Mouse (Mus musculus) neural tube, embryonic 14.5 days (tissue): ENCODE data around the gene Arl5c. TPM values are rescaled to one million over a fixed set of nuclear protein-coding genes. Genes with fewer than 3 reads are reported as not detected.

Experiments used
- ATAC-seq: fragments of 200-750 bp; cut with Nextera tagmentation; 2 replicates; pipeline ENCODE4 v1.8.0; 2017; ENCODE audit warnings: low read depth, mild to moderate bottlenecking, moderate TSS enrichment, moderate library complexity
- H3K27ac ChIP-seq: fragments of 300-500 bp; sonication (generic); 2 replicates; pipeline ENCODE4 v1.5.1; 2014; ENCODE audit warnings: low read depth, mild to moderate bottlenecking, control low read depth, low read length, moderate library complexity, mixed read lengths
- H3K27me3 ChIP-seq: fragments of 300-500 bp; sonication (generic); 2 replicates; pipeline ENCODE4 v1.6.1; 2014; ENCODE audit warnings: low read length; ENCODE audit not compliant: control insufficient read depth, insufficient read depth
- H3K36me3 ChIP-seq: fragments of 300-500 bp; sonication (generic); 2 replicates; pipeline ENCODE4 v1.6.1; 2014; ENCODE audit warnings: low read length, mixed read lengths; ENCODE audit not compliant: control insufficient read depth, insufficient read depth
- H3K4me1 ChIP-seq: fragments of 300-500 bp; sonication (generic); 2 replicates; pipeline ENCODE4 v1.6.1; 2014; ENCODE audit warnings: low read length; ENCODE audit not compliant: control insufficient read depth, insufficient read depth
- H3K4me2 ChIP-seq: fragments of 300-500 bp; sonication (generic); 2 replicates; pipeline ENCODE4 v1.6.1; 2014; ENCODE audit warnings: mild to moderate bottlenecking, low read depth, low read length, control low read depth
- H3K4me3 ChIP-seq: fragments of 300-500 bp; sonication (generic); 2 replicates; pipeline ENCODE4 v1.5.1; 2014; ENCODE audit warnings: low read depth, low read length, control low read depth, mixed read lengths
- H3K9ac ChIP-seq: fragments of 300-500 bp; sonication (generic); replicated peaks from 2 replicates; pipeline ENCODE4 v1.6.1; 2014; ENCODE audit warnings: low read depth, mild to moderate bottlenecking, control low read depth, low read length, mixed read lengths
- H3K9me3 ChIP-seq: fragments of 300-500 bp; sonication (generic); 2 replicates; pipeline ENCODE4 v1.6.1; 2016; ENCODE audit warnings: low read length; ENCODE audit not compliant: control insufficient read depth
- WGBS: fragments of 180-500 bp; shearing (Covaris S2); extraction: QIAGEN DNeasy Blood & Tissue Kit; methylation state at CpG from one replicate; pipeline ENCODE4 v1.1.7; 2014; 5-methylcytosine and 5-hydroxymethylcytosine counted together
- polyA plus RNA-seq: library from polyadenylated mRNA; unstranded; fragments of >200 nt; fragmentation: Nextera tagmentation; extraction: Ambion mirVana; gene quantifications from 2 replicates; pipeline ENCODE4 v1.2.1, GENCODE M21; 2014

Gene Arl5c
- polyA plus RNA-seq, 1 experiment from 2014 or later: 11.0 TPM

GRCm38 (mm10) chr11:97982721-97983120, 13.3 kb downstream of the Arl5c start:
- no peak for ATAC-seq
- H3K9ac ChIP-seq: no peak overlapping the region
- WGBS: 90% methylated on average over 9 of the region's 9 CpGs

GRCm38 (mm10) chr11:97980531-97980966, 15.4 kb downstream of the Arl5c start:
- 58% methylated on average over 9 of the region's 9 CpGs for WGBS
- Histone ChIP-seq H3K4me1 (no peaks in the 10 kb centered on the region), H3K36me3 (no peaks in the 10 kb centered on the region), H3K27ac (no peak overlapping the region), H3K4me2 (no peak overlapping the region), H3K27me3 (peaks cover 12% of the 10 kb centered on the region), H3K9ac (no peak overlapping the region), H3K9me3 (no peaks in the 10 kb centered on the region), H3K4me3 (no peak overlapping the region)
- ATAC-seq: no peak

More at GRCm38 (mm10) chr11:97982721-97983120, 13.3 kb downstream of the Arl5c start:
- peaks cover 8% of the 10 kb centered on the region; the same call in 1 of the 2 replicates for H3K4me1 ChIP-seq
- no peak overlapping the region for H3K27ac ChIP-seq
- H3K9me3 ChIP-seq: no peaks in the 10 kb centered on the region
- H3K27me3 ChIP-seq: peaks cover 21% of the 10 kb centered on the region
- H3K4me3 ChIP-seq: no peak overlapping the region
- H3K4me2 ChIP-seq: no peak overlapping the region
- no peaks in the 10 kb centered on the region for H3K36me3 ChIP-seq

- Histone ChIP-seq H3K4me3 (no peak overlapping the region), H3K4me1 (no peaks in the 10 kb centered on the region), H3K27ac (no peak overlapping the region), H3K9me3 (no peaks in the 10 kb centered on the region), H3K9ac (no peak overlapping the region), H3K4me2 (no peak overlapping the region), H3K27me3 (peaks cover 6% of the 10 kb centered on the region), H3K36me3 (no peaks in the 10 kb centered on the region)
- WGBS: 57% methylated on average over 10 of the region's 10 CpGs
- no peak for ATAC-seq
Observed at GRCm38 (mm10) chr11:97979824-97980495, 16.0 kb downstream of the Arl5c start.

GRCm38 (mm10) chr11:97978392-97978791, 17.6 kb downstream of the Arl5c start:
- Histone ChIP-seq H3K4me2 (no peak overlapping the region), H3K4me1 (no peaks in the 10 kb centered on the region), H3K4me3 (no peak overlapping the region), H3K9me3 (no peaks in the 10 kb centered on the region), H3K36me3 (no peaks in the 10 kb centered on the region), H3K27ac (no peak overlapping the region), H3K27me3 (no peaks in the 10 kb centered on the region), H3K9ac (no peak overlapping the region)
- WGBS: 90% methylated on average over 13 of the region's 13 CpGs
- ATAC-seq: no peak

GRCm38 (mm10) chr11:97977797-97978196, 18.2 kb downstream of the Arl5c start:
- Histone ChIP-seq H3K36me3 (no peaks in the 10 kb centered on the region), H3K4me2 (no peak overlapping the region), H3K9ac (no peak overlapping the region), H3K27ac (no peak overlapping the region), H3K4me3 (no peak overlapping the region), H3K4me1 (no peaks in the 10 kb centered on the region), H3K27me3 (no peaks in the 10 kb centered on the region), H3K9me3 (no peaks in the 10 kb centered on the region)
- 86% methylated on average over 5 of the region's 5 CpGs for WGBS
- ATAC-seq: no peak

- Histone ChIP-seq H3K9me3 (no peaks in the 10 kb centered on the region), H3K4me3 (no peak overlapping the region), H3K36me3 (no peaks in the 10 kb centered on the region), H3K4me1 (no peaks in the 10 kb centered on the region), H3K27ac (no peak overlapping the region), H3K27me3 (no peaks in the 10 kb centered on the region), H3K9ac (no peak overlapping the region), H3K4me2 (no peak overlapping the region)
- no peak for ATAC-seq
- WGBS: 83% methylated on average over 5 of the region's 5 CpGs
Observed at GRCm38 (mm10) chr11:97974746-97975145, 21.2 kb downstream of the Arl5c start.

GRCm38 (mm10) chr11:97974141-97974540, 21.8 kb downstream of the Arl5c start:
- Histone ChIP-seq H3K9ac (no peak overlapping the region), H3K4me2 (no peak overlapping the region), H3K4me3 (no peak overlapping the region), H3K27ac (no peak overlapping the region), H3K4me1 (no peaks in the 10 kb centered on the region), H3K27me3 (no peaks in the 10 kb centered on the region), H3K36me3 (no peaks in the 10 kb centered on the region), H3K9me3 (no peaks in the 10 kb centered on the region)
- ATAC-seq: no peak
- WGBS: 90% methylated on average over 5 of the region's 5 CpGs

GRCm38 (mm10) chr11:97972434-97972833, 23.5 kb downstream of the Arl5c start:
- ATAC-seq: no peak
- H3K9ac ChIP-seq: no peak overlapping the region
- H3K27me3 ChIP-seq: no peaks in the 10 kb centered on the region
- no peak overlapping the region for H3K4me2 ChIP-seq
- 67% methylated on average over 2 of the region's 2 CpGs for WGBS
- H3K4me3 ChIP-seq: no peak overlapping the region
- no peaks in the 10 kb centered on the region for H3K4me1 ChIP-seq
- no peaks in the 10 kb centered on the region for H3K9me3 ChIP-seq
- H3K36me3 ChIP-seq: no peaks in the 10 kb centered on the region
- H3K27ac ChIP-seq: no peak overlapping the region

- H3K9ac ChIP-seq: no peak overlapping the region
- H3K4me3 ChIP-seq: no peak overlapping the region
- no peak overlapping the region for H3K27ac ChIP-seq
- H3K9me3 ChIP-seq: no peaks in the 10 kb centered on the region
- 45% methylated on average over 7 of the region's 7 CpGs for WGBS
- H3K36me3 ChIP-seq: no peaks in the 10 kb centered on the region
- H3K27me3 ChIP-seq: no peaks in the 10 kb centered on the region
- no peaks in the 10 kb centered on the region for H3K4me1 ChIP-seq
- H3K4me2 ChIP-seq: no peak overlapping the region
- ATAC-seq: no peak
Observed at GRCm38 (mm10) chr11:97971232-97971631, 24.7 kb downstream of the Arl5c start.
